Mouse (Mus musculus) intestine, embryonic 14.5 days (tissue): ENCODE results near the gene Tmem59. TPM values are rescaled to one million over a fixed set of nuclear protein-coding genes. Genes with fewer than 3 reads are reported as not detected.

ENCODE experiments used
- ATAC-seq: fragments of 200-750 bp; cut with Nextera tagmentation; replicated peaks from 2 replicates; pipeline ENCODE4 v1.8.0; 2017; ENCODE audit warnings: low read depth, moderate number of reproducible peaks, moderate TSS enrichment, moderate library complexity; ENCODE audit not compliant: low FRiP score, low TSS enrichment
- DNase-seq: peaks from one replicate; pipeline ENCODE4 v3.0.0-alpha.2; 2018; ENCODE audit warnings: low spot score
- H3K27ac ChIP-seq: fragments of 300-500 bp; sonication (generic); 2 replicates; pipeline ENCODE4 v1.5.1; 2014; ENCODE audit warnings: low read depth, mild to moderate bottlenecking, control low read depth
- H3K27me3 ChIP-seq: fragments of 300-500 bp; sonication (generic); replicated peaks from 2 replicates; pipeline ENCODE4 v1.6.1; 2014; ENCODE audit warnings: low read length, control low read depth; ENCODE audit not compliant: control insufficient read depth, insufficient read depth
- H3K36me3 ChIP-seq: fragments of 300-500 bp; sonication (generic); 2 replicates; pipeline ENCODE4 v1.6.1; 2014; ENCODE audit warnings: low read length, control low read depth; ENCODE audit not compliant: control insufficient read depth, insufficient read depth
- H3K4me1 ChIP-seq: fragments of 300-500 bp; sonication (generic); replicated peaks from 2 replicates; pipeline ENCODE4 v1.6.1; 2014; ENCODE audit warnings: low read length, control low read depth, mixed read lengths; ENCODE audit not compliant: control insufficient read depth, insufficient read depth
- H3K4me2 ChIP-seq: fragments of 300-500 bp; sonication (generic); 2 replicates; pipeline ENCODE4 v1.6.1; 2014; ENCODE audit warnings: low read length
- H3K4me3 ChIP-seq: fragments of 300-500 bp; sonication (generic); 2 replicates; pipeline ENCODE4 v1.5.1; 2014; ENCODE audit warnings: low read depth, low read length, control low read depth, mixed read lengths
- H3K9ac ChIP-seq: fragments of 300-500 bp; sonication (generic); 2 replicates; pipeline ENCODE4 v1.6.1; 2014; ENCODE audit warnings: mild to moderate bottlenecking, low read length
- H3K9me3 ChIP-seq: fragments of 300-500 bp; sonication (generic); 2 replicates; pipeline ENCODE4 v1.6.1; 2016; ENCODE audit warnings: low read length, control low read depth; ENCODE audit not compliant: control insufficient read depth
- WGBS: fragments of 180-500 bp; shearing (Covaris S2); extraction: QIAGEN DNeasy Blood & Tissue Kit; methylation state at CpG from one replicate; pipeline ENCODE4 v1.1.7; 2014; 5-methylcytosine and 5-hydroxymethylcytosine counted together
- polyA plus RNA-seq: library from polyadenylated mRNA; unstranded; fragments of >200 nt; fragmentation: Nextera tagmentation; extraction: Ambion mirVana; gene quantifications from 2 replicates; pipeline ENCODE4 v1.2.1, GENCODE M21; 2014

Tmem59 gene
- polyA plus RNA-seq, 1 experiment from 2014 or later, result 346 TPM

- H3K9me3 ChIP-seq, result no peaks in the 10 kb centered on the region
- ATAC-seq (no peak), DNase-seq (no peak)
- no peak overlapping the region for H3K4me2 ChIP-seq
- no peaks in the 10 kb centered on the region for H3K27me3 ChIP-seq
- no peak overlapping the region for H3K27ac ChIP-seq
- H3K9ac ChIP-seq, result no peak overlapping the region
- H3K4me3 ChIP-seq, result no peak overlapping the region
- H3K36me3 ChIP-seq, result peaks cover 94% of the 10 kb centered on the region
- H3K4me1 ChIP-seq, result no peaks in the 10 kb centered on the region
- WGBS, result 93% methylated on average over 2 of the region's 2 CpGs
Observed at GRCm38 (mm10) chr4:107238253-107238652, 60.1 kb downstream of the Tmem59 start.

- H3K4me1 ChIP-seq, result peaks cover 6% of the 10 kb centered on the region
- no peak for ATAC-seq
- peaks cover 80% of the 10 kb centered on the region for H3K36me3 ChIP-seq
- 96% methylated on average over 6 of the region's 6 CpGs for WGBS
- no peaks in the 10 kb centered on the region for H3K27me3 ChIP-seq
- no peaks in the 10 kb centered on the region for H3K9me3 ChIP-seq
- H3K4me2 ChIP-seq, result no peak overlapping the region
- no peak overlapping the region for H3K9ac ChIP-seq
- H3K27ac ChIP-seq, result no peak overlapping the region
- DNase-seq, result no peak
- no peak overlapping the region for H3K4me3 ChIP-seq
Observed at GRCm38 (mm10) chr4:107240196-107240595, 62.0 kb downstream of the Tmem59 start.

- 66% methylated on average over 6 of the region's 6 CpGs for WGBS
- no peak for DNase-seq
Observed at GRCm38 (mm10) chr4:107243365-107244333, 65.5 kb downstream of the Tmem59 start.

GRCm38 (mm10) chr4:107245368-107245767 lies 67.2 kb downstream of the Tmem59 start:
- WGBS, result 56% methylated on average over 2 of the region's 2 CpGs
- Histone ChIP-seq H3K36me3 (peaks cover 39% of the 10 kb centered on the region), H3K4me3 (no peak overlapping the region), H3K9me3 (no peaks in the 10 kb centered on the region), H3K4me2 (no peak overlapping the region), H3K4me1 (peaks cover 37% of the 10 kb centered on the region), H3K27ac (peak overlapping the region; percentile 57; the same call in 1 of the 2 replicates), H3K27me3 (no peaks in the 10 kb centered on the region), H3K9ac (no peak overlapping the region)
- DNase-seq (no peak), ATAC-seq (no peak)

More at GRCm38 (mm10) chr4:107243365-107244333, 65.5 kb downstream of the Tmem59 start:
- no peak overlapping the region for H3K4me2 ChIP-seq
- H3K4me1 ChIP-seq, result peaks cover 26% of the 10 kb centered on the region
- H3K36me3 ChIP-seq, result peaks cover 56% of the 10 kb centered on the region
- no peak overlapping the region for H3K4me3 ChIP-seq
- no peak overlapping the region for H3K9ac ChIP-seq
- no peak overlapping the region for H3K27ac ChIP-seq
- H3K27me3 ChIP-seq, result no peaks in the 10 kb centered on the region
- H3K9me3 ChIP-seq, result no peaks in the 10 kb centered on the region
- ATAC-seq, result no peak

- Histone ChIP-seq H3K9ac (no peak overlapping the region), H3K27me3 (no peaks in the 10 kb centered on the region), H3K9me3 (no peaks in the 10 kb centered on the region), H3K4me3 (no peak overlapping the region), H3K27ac (peak overlapping the region; percentile 57; the same call in 1 of the 2 replicates), H3K4me1 (peaks cover 37% of the 10 kb centered on the region), H3K36me3 (peaks cover 32% of the 10 kb centered on the region), H3K4me2 (no peak overlapping the region)
- ATAC-seq, result no peak
- no peak for DNase-seq
- WGBS, result 33% methylated on average over 1 of the region's 1 CpGs
Observed at GRCm38 (mm10) chr4:107246040-107246439, 67.8 kb downstream of the Tmem59 start.

- H3K27me3 ChIP-seq, result no peaks in the 10 kb centered on the region
- WGBS, result 78% methylated on average over 9 of the region's 9 CpGs
- no peak for DNase-seq
- no peak overlapping the region for H3K4me3 ChIP-seq
- no peak overlapping the region for H3K4me2 ChIP-seq
- no peak for ATAC-seq
- peaks cover 22% of the 10 kb centered on the region for H3K36me3 ChIP-seq
- no peak overlapping the region for H3K27ac ChIP-seq
- H3K9ac ChIP-seq, result no peak overlapping the region
- peaks cover 42% of the 10 kb centered on the region for H3K4me1 ChIP-seq
- H3K9me3 ChIP-seq, result no peaks in the 10 kb centered on the region
Observed at GRCm38 (mm10) chr4:107247110-107247509, 68.9 kb downstream of the Tmem59 start.

- DNase-seq (no peak), ATAC-seq (no peak)
- 83% methylated on average over 3 of the region's 3 CpGs for WGBS
- Histone ChIP-seq H3K27me3 (no peaks in the 10 kb centered on the region), H3K27ac (no peak overlapping the region), H3K9ac (no peak overlapping the region), H3K4me2 (no peak overlapping the region), H3K4me3 (no peak overlapping the region), H3K9me3 (no peaks in the 10 kb centered on the region), H3K36me3 (peaks cover 15% of the 10 kb centered on the region), H3K4me1 (peaks cover 46% of the 10 kb centered on the region)
Observed at GRCm38 (mm10) chr4:107248061-107248460, 69.9 kb downstream of the Tmem59 start.

GRCm38 (mm10) chr4:107249471-107249870 lies 71.3 kb downstream of the Tmem59 start:
- peaks cover 7% of the 10 kb centered on the region for H3K36me3 ChIP-seq
- H3K27me3 ChIP-seq, result no peaks in the 10 kb centered on the region
- peaks cover 49% of the 10 kb centered on the region for H3K4me1 ChIP-seq
- H3K9ac ChIP-seq, result no peak overlapping the region
- H3K4me2 ChIP-seq, result no peak overlapping the region
- no peak for DNase-seq
- H3K9me3 ChIP-seq, result no peaks in the 10 kb centered on the region
- 42% methylated on average over 2 of the region's 2 CpGs for WGBS
- H3K4me3 ChIP-seq, result no peak overlapping the region
- ATAC-seq, result no peak
- no peak overlapping the region for H3K27ac ChIP-seq
